Mouse (Mus musculus): ENCODE data around the gene Phykpl.

DNA sequence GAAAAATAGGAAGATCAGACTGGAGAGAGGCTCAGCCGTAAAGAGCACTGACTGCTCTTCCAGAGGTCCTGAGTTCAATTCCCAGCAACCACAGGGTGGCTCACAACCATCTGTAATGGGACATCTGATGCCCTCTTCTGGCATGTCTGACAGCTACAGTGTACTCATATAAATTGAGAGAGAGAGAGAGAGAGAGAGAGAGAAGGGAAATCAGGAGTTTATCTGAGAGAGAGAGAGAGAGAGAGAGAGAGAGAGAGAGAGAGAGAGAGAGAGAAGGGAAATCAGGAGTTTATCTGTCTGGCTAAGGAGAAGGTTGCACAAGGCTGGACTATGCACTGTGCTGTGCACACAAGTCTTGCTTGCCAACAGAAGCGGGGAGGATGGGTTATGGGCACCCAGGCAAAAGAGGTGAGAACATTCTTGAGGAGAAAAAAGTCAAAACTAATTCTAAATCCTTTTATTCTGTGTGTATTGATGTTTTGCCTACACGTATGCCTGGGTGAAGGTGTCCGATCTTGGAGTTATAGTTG lies 68.4 kb downstream of the Phykpl start:
- TF ChIP-seq CTCF (IDR thresholded peaks at IDR 0.05; ENCODE audit: low read depth) = peak; percentile 13; the same call in 1 of the 2 replicates
- TF ChIP-seq EP300 (optimal IDR thresholded peaks at IDR 0.05) = no peak

Measured in stomach, postnatal 0 days (tissue).